Mouse (Mus musculus) stomach, embryonic 15.5 days (tissue): ENCODE data around the gene Lmntd2. TPM values are rescaled to one million over a fixed set of nuclear protein-coding genes. Genes with fewer than 3 reads are reported as not detected.
A peak's percentile ranks its signal among the peaks of the same experiment; 100 is the strongest.

ENCODE experiments used
- ATAC-seq: fragments of 200-750 bp; cut with Nextera tagmentation; 2 replicates; pipeline ENCODE4 v1.8.0; 2017; ENCODE audit warnings: low read depth, moderate number of reproducible peaks, moderate TSS enrichment; ENCODE audit not compliant: insufficient read depth, low FRiP score
- H3K27ac ChIP-seq: fragments of 300-500 bp; sonication (generic); 2 replicates; pipeline ENCODE4 v1.5.1; 2015; ENCODE audit warnings: mild to moderate bottlenecking, inconsistent platforms
- H3K27me3 ChIP-seq: fragments of 300-500 bp; sonication (generic); replicated peaks from 2 replicates; pipeline ENCODE4 v1.6.1; 2015; ENCODE audit warnings: inconsistent platforms
- H3K36me3 ChIP-seq: fragments of 300-500 bp; sonication (generic); 2 replicates; pipeline ENCODE4 v1.6.1; 2015; ENCODE audit warnings: inconsistent platforms
- H3K4me1 ChIP-seq: fragments of 300-500 bp; sonication (generic); 2 replicates; pipeline ENCODE4 v1.6.1; 2015; ENCODE audit warnings: inconsistent platforms
- H3K4me2 ChIP-seq: fragments of 300-500 bp; sonication (generic); 2 replicates; pipeline ENCODE4 v1.6.1; 2015; ENCODE audit warnings: mild to moderate bottlenecking, inconsistent platforms
- H3K4me3 ChIP-seq: fragments of 300-500 bp; sonication (generic); replicated peaks from 2 replicates; pipeline ENCODE4 v1.5.1; 2015; ENCODE audit warnings: inconsistent platforms
- H3K9ac ChIP-seq: fragments of 300-500 bp; sonication (generic); 2 replicates; pipeline ENCODE4 v1.6.1; 2015; ENCODE audit warnings: inconsistent platforms
- H3K9me3 ChIP-seq: fragments of 300-500 bp; sonication (generic); 2 replicates; pipeline ENCODE4 v1.6.1; 2016; ENCODE audit warnings: inconsistent platforms
- WGBS: fragments of 180-500 bp; shearing (Covaris S2); methylation state at CpG from one replicate; pipeline ENCODE4 v1.1.7; 2015; 5-methylcytosine and 5-hydroxymethylcytosine counted together
- polyA plus RNA-seq: library from polyadenylated mRNA; unstranded; fragments of >200 nt; fragmentation: Nextera tagmentation; extraction: Ambion mirVana; gene quantifications from 2 replicates; pipeline ENCODE4 v1.2.1, GENCODE M21; 2015

Gene Lmntd2
- polyA plus RNA-seq, 1 experiment from 2014 or later = 2.8 TPM

GRCm38 (mm10) chr7:141175068-141175467 is 38.8 kb downstream of the Lmntd2 start:
- Histone ChIP-seq H3K4me2 (no peak overlapping the region), H3K27me3 (no peaks in the 10 kb centered on the region), H3K9ac (no peak overlapping the region), H3K27ac (no peak overlapping the region), H3K4me3 (no peak overlapping the region), H3K4me1 (peaks cover 6% of the 10 kb centered on the region; the same call in 1 of the 2 replicates), H3K36me3 (no peaks in the 10 kb centered on the region), H3K9me3 (no peaks in the 10 kb centered on the region)
- 84% methylated on average over 4 of the region's 4 CpGs for WGBS
- ATAC-seq = no peak

- 67% methylated on average over 5 of the region's 5 CpGs for WGBS
- Histone ChIP-seq H3K36me3 (no peaks in the 10 kb centered on the region), H3K4me1 (peaks cover 19% of the 10 kb centered on the region), H3K27me3 (no peaks in the 10 kb centered on the region), H3K4me3 (peak overlapping the region; percentile 52), H3K4me2 (peak overlapping the region; percentile 71), H3K9me3 (no peaks in the 10 kb centered on the region), H3K9ac (peak overlapping the region; percentile 47; the same call in 1 of the 2 replicates), H3K27ac (peak overlapping the region; percentile 92)
- no peak for ATAC-seq
These were observed 40.5 kb downstream of the Lmntd2 start for GRCm38 (mm10) chr7:141173323-141173850.

- H3K36me3 ChIP-seq = no peaks in the 10 kb centered on the region
- peak within 1 kb of the TSS; percentile 92 for H3K27ac ChIP-seq
- H3K4me2 ChIP-seq = peak within 1 kb of the TSS; percentile 71
- no peaks in the 10 kb centered on the region for H3K27me3 ChIP-seq
- peak within 1 kb of the TSS; percentile 47 for H3K9ac ChIP-seq
- H3K9me3 ChIP-seq = no peaks in the 10 kb centered on the region
- ATAC-seq = peak; percentile 91
- peak within 1 kb of the TSS; percentile 52 for H3K4me3 ChIP-seq
- WGBS = 2% methylated on average over 55 of the region's 55 CpGs
- H3K4me1 ChIP-seq = peaks cover 29% of the 10 kb centered on the region
These were observed 41.5 kb downstream of the Lmntd2 start, which contains the start of gene Rnh1 for GRCm38 (mm10) chr7:141172116-141173006. Rnh1 (minus strand) TSS chr7:141172857.

GRCm38 (mm10) chr7:141169866-141170265 is 44.0 kb downstream of the Lmntd2 start:
- H3K4me3 ChIP-seq = no peak overlapping the region
- no peaks in the 10 kb centered on the region for H3K27me3 ChIP-seq
- no peak overlapping the region for H3K9ac ChIP-seq
- H3K9me3 ChIP-seq = no peaks in the 10 kb centered on the region
- no peak for ATAC-seq
- H3K4me2 ChIP-seq = no peak overlapping the region
- peaks cover 3% of the 10 kb centered on the region; the same call in 1 of the 2 replicates for H3K36me3 ChIP-seq
- H3K4me1 ChIP-seq = peaks cover 36% of the 10 kb centered on the region
- H3K27ac ChIP-seq = 0 out of 2 replicates have a peak overlapping the region, but pooled peaks have one; percentile 92

GRCm38 (mm10) chr7:141169300-141169699 is 44.6 kb downstream of the Lmntd2 start:
- ATAC-seq = no peak
- Histone ChIP-seq H3K4me1 (peaks cover 39% of the 10 kb centered on the region), H3K9me3 (no peaks in the 10 kb centered on the region), H3K27ac (peak overlapping the region; percentile 92), H3K36me3 (peaks cover 7% of the 10 kb centered on the region; the same call in 1 of the 2 replicates), H3K4me3 (no peak overlapping the region), H3K27me3 (no peaks in the 10 kb centered on the region), H3K4me2 (peak overlapping the region; percentile 66), H3K9ac (no peak overlapping the region)
- 39% methylated on average over 1 of the region's 1 CpGs for whole genome bisulfite sequencing

- Histone ChIP-seq H3K9me3 (no peaks in the 10 kb centered on the region), H3K27me3 (no peaks in the 10 kb centered on the region), H3K4me2 (peak overlapping the region; percentile 66), H3K4me1 (peaks cover 45% of the 10 kb centered on the region), H3K27ac (peak overlapping the region; percentile 92), H3K9ac (peak overlapping the region; percentile 42; the same call in 1 of the 2 replicates), H3K36me3 (peaks cover 15% of the 10 kb centered on the region), H3K4me3 (peak overlapping the region; percentile 64)
- peak; percentile 67 for ATAC-seq
- WGBS = under 1% methylated on average over 22 of the region's 22 CpGs
These were observed 45.3 kb downstream of the Lmntd2 start for GRCm38 (mm10) chr7:141168518-141168953.

GRCm38 (mm10) chr7:141167901-141168517 is 45.9 kb downstream of the Lmntd2 start:
- Histone ChIP-seq H3K4me3 (peak overlapping the region; percentile 64), H3K36me3 (peaks cover 20% of the 10 kb centered on the region), H3K4me1 (peaks cover 41% of the 10 kb centered on the region), H3K9ac (peak overlapping the region; percentile 42; the same call in 1 of the 2 replicates), H3K27ac (peak overlapping the region; percentile 92), H3K4me2 (peak overlapping the region; percentile 66), H3K27me3 (no peaks in the 10 kb centered on the region), H3K9me3 (no peaks in the 10 kb centered on the region)
- peak; percentile 16 for ATAC-seq
- WGBS = 11% methylated on average over 7 of the region's 7 CpGs

GRCm38 (mm10) chr7:141164850-141165249 is 49.0 kb downstream of the Lmntd2 start:
- Histone ChIP-seq H3K4me2 (0 out of 2 replicates have a peak overlapping the region, but pooled peaks have one; percentile 13), H3K36me3 (peaks cover 46% of the 10 kb centered on the region), H3K4me1 (peaks cover 40% of the 10 kb centered on the region), H3K27me3 (no peaks in the 10 kb centered on the region), H3K9me3 (no peaks in the 10 kb centered on the region), H3K9ac (no peak overlapping the region), H3K4me3 (no peak overlapping the region), H3K27ac (peak overlapping the region; percentile 61)
- ATAC-seq = peak; percentile 74
- WGBS = 64% methylated on average over 6 of the region's 6 CpGs

- no peak for ATAC-seq
- Histone ChIP-seq H3K27me3 (no peaks in the 10 kb centered on the region), H3K36me3 (peaks cover 49% of the 10 kb centered on the region), H3K9me3 (no peaks in the 10 kb centered on the region), H3K27ac (peak overlapping the region; percentile 61), H3K4me2 (0 out of 2 replicates have a peak overlapping the region, but pooled peaks have one; percentile 13), H3K4me3 (no peak overlapping the region), H3K4me1 (peaks cover 35% of the 10 kb centered on the region), H3K9ac (no peak overlapping the region)
- 90% methylated on average over 7 of the region's 7 CpGs for WGBS
These were observed 49.5 kb downstream of the Lmntd2 start for GRCm38 (mm10) chr7:141164397-141164796.
